11 mouse cellular contexts compared by ENCODE assay signal in the genomic region with DNA sequence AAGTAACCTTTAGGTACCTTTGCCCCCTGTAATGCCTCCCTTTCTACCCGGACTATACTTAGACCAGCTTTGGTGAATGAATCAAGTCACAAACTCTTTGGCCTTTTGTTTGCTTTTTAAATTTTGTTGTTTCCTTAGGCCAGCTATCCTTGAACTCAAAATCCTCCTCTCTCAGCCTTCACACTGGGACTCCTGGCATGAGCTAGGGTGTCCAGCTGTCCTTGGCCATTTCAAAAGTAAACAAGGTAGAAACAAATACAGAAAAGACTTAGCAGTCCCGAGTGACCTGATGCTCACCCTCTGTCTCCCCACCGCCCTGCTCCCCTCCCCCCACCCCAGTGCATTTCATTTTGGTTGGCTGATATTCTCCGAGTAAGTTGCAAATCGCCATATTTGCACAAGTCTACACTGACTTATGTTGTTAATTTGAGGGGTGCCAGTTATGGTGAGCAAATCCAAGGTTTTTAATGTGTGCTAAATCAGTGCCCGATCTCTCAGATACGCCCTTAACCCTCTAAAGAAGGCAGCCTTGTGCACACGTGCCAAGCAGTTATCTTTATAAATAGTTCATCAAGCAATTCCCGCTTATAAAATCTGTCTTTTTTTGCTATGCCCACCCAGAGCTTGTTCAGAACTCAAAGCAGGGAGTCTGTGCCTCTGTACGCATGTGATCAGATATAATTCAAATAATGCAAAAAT. TPM values are rescaled to one million over a fixed set of nuclear protein-coding genes. Genes with fewer than 3 reads are reported as not detected.
A peak's percentile ranks its signal among the peaks of the same experiment; 100 is the strongest.
DNase-seq lines count a peak whose midpoint lies in the region; ATAC-seq lines count a peak whose summit lies in the region.
"Had no signal": no experiment of that assay in that cellular context is flagged by ENCODE, and none has a peak within 500 bp of the region (broad histone marks: within the 10 kb centered on the region; RNA-seq: fewer than 3 reads in every experiment).

No protein-coding gene starts in this region.

- peak overlapping the region; percentile 51 for H3K4me2 ChIP-seq in embryonic facial prominence, embryonic 13.5 days
- peak overlapping the region; percentile 72 for H3K4me2 ChIP-seq in heart, embryonic 15.5 days
- peak overlapping the region; percentile 56 for H3K4me2 ChIP-seq in lung, embryonic 16.5 days (ENCODE audit: low read depth, low read length)

- WGBS in embryonic facial prominence, embryonic 13.5 days = 64% methylated on average over 10 of the region's 10 CpGs
- 76% methylated on average over 10 of the region's 10 CpGs for WGBS in embryonic facial prominence, embryonic 10.5 days
- WGBS in heart, embryonic 15.5 days = 59% methylated on average over 10 of the region's 10 CpGs
- WGBS in lung, embryonic 16.5 days = 33% methylated on average over 10 of the region's 10 CpGs

- intact Hi-C loops in heart, postnatal 25 days (cut with DNase I) = no loop called here

- H3K9ac ChIP-seq in embryonic facial prominence, embryonic 13.5 days = no peak overlapping the region
- H3K9ac ChIP-seq in heart, embryonic 15.5 days = no peak overlapping the region
- H3K9ac ChIP-seq in lung, embryonic 16.5 days (ENCODE audit: low read length) = peak overlapping the region; percentile 42

- no peak for ATAC-seq in embryonic facial prominence, embryonic 13.5 days (ENCODE audit: insufficient number of reproducible peaks, insufficient read depth, low FRiP score, low TSS enrichment, low read depth)
- ATAC-seq in heart, embryonic 15.5 days (replicated peaks; ENCODE audit: insufficient number of reproducible peaks, insufficient read depth, low FRiP score, low read depth) = no peak
- ATAC-seq in lung, embryonic 16.5 days (ENCODE audit: low read depth) = peak; percentile 11; the same call in 1 of the 2 replicates
- no peak for ATAC-seq in monocyte, adult 5-6 weeks (replicated peaks; ENCODE audit: insufficient number of reproducible peaks, low FRiP score, low TSS enrichment, poor library complexity, severe bottlenecking)

- no peak for DNase-seq in embryonic facial prominence, embryonic 10.5 days (ENCODE audit: low spot score)
- no peak for DNase-seq in heart, postnatal 25 days (ENCODE audit: low spot score)
- DNase-seq in lung, postnatal 10 days = no peak
- DNase-seq in naive thymus-derived CD4-positive, alpha-beta T cell, adult 2 months (ENCODE audit: low read depth) = peak; percentile 17
- DNase-seq: cerebellum, adult 11-12 months; kidney, adult 18-20 months had no signal

- H3K9me3 ChIP-seq in embryonic facial prominence, embryonic 13.5 days = no peaks in the 10 kb centered on the region
- H3K9me3 ChIP-seq in embryonic facial prominence, embryonic 10.5 days = no peaks in the 10 kb centered on the region
- no peaks in the 10 kb centered on the region for H3K9me3 ChIP-seq in heart, embryonic 15.5 days (replicated peaks)
- no peaks in the 10 kb centered on the region for H3K9me3 ChIP-seq in lung, embryonic 16.5 days (ENCODE audit: control insufficient read depth, low read length)
- H3K9me3 ChIP-seq: hindbrain, embryonic 10.5 days had no signal

- H3K4me1 ChIP-seq in embryonic facial prominence, embryonic 13.5 days = peaks cover 7% of the 10 kb centered on the region
- peaks cover 19% of the 10 kb centered on the region for H3K4me1 ChIP-seq in embryonic facial prominence, embryonic 10.5 days
- peaks cover 4% of the 10 kb centered on the region for H3K4me1 ChIP-seq in heart, embryonic 15.5 days (replicated peaks)
- H3K4me1 ChIP-seq in lung, embryonic 16.5 days (replicated peaks; ENCODE audit: control insufficient read depth, insufficient read depth, low read length) = peaks cover 12% of the 10 kb centered on the region

- H3K36me3 ChIP-seq in embryonic facial prominence, embryonic 13.5 days = no peaks in the 10 kb centered on the region
- H3K36me3 ChIP-seq in embryonic facial prominence, embryonic 10.5 days (replicated peaks) = no peaks in the 10 kb centered on the region
- no peaks in the 10 kb centered on the region for H3K36me3 ChIP-seq in heart, embryonic 15.5 days
- no peaks in the 10 kb centered on the region for H3K36me3 ChIP-seq in lung, embryonic 16.5 days (ENCODE audit: control insufficient read depth, insufficient read depth, low read length)
- H3K36me3 ChIP-seq: hindbrain, embryonic 10.5 days had no signal

- no peaks in the 10 kb centered on the region for H3K27me3 ChIP-seq in embryonic facial prominence, embryonic 13.5 days
- H3K27me3 ChIP-seq in embryonic facial prominence, embryonic 10.5 days (replicated peaks; ENCODE audit: low read depth, poor library complexity, severe bottlenecking) = no peaks in the 10 kb centered on the region
- no peaks in the 10 kb centered on the region for H3K27me3 ChIP-seq in heart, embryonic 15.5 days
- H3K27me3 ChIP-seq in lung, embryonic 16.5 days (ENCODE audit: control insufficient read depth, insufficient read depth, low read depth, low read length) = no peaks in the 10 kb centered on the region

- H3K4me3 ChIP-seq in embryonic facial prominence, embryonic 13.5 days = no peak overlapping the region
- no peak overlapping the region for H3K4me3 ChIP-seq in embryonic facial prominence, embryonic 10.5 days
- no peak overlapping the region for H3K4me3 ChIP-seq in heart, embryonic 15.5 days
- peak overlapping the region; percentile 36 for H3K4me3 ChIP-seq in lung, embryonic 16.5 days (ENCODE audit: low read length)
- H3K4me3 ChIP-seq: hindbrain, embryonic 10.5 days had no signal

- H3K27ac ChIP-seq in embryonic facial prominence, embryonic 13.5 days = no peak overlapping the region
- H3K27ac ChIP-seq in embryonic facial prominence, embryonic 10.5 days (replicated peaks) = no peak overlapping the region
- peak overlapping the region; percentile 67; the same call in 1 of the 2 replicates for H3K27ac ChIP-seq in heart, embryonic 15.5 days
- peak overlapping the region; percentile 91 for H3K27ac ChIP-seq in lung, embryonic 16.5 days (ENCODE audit: low read length)
- H3K27ac ChIP-seq: hindbrain, embryonic 10.5 days had no signal

RNA-seq across cellular contexts. Expression of gene Il12a, which starts 14.3 kb away (rescaled TPM):
- polyA plus RNA-seq in embryonic facial prominence, embryonic 13.5 days (2015; fragmentation: Nextera tagmentation; extraction: Ambion mirVana) = 0.22 TPM in 1 of 2 replicates, not detected in the other
- not detected in 2 replicates for polyA plus RNA-seq in embryonic facial prominence, embryonic 10.5 days (2016; fragmentation: Nextera tagmentation; extraction: Ambion mirVana)
- polyA plus RNA-seq in heart, embryonic 15.5 days (2015; fragmentation: Nextera tagmentation; extraction: Ambion mirVana) = 0.15 TPM in 1 of 2 replicates, not detected in the other
- under 1 TPM in 1 of 2 experiments, not detected in 1; 0.39 TPM for total RNA-seq in heart, postnatal 25 days (2021)
- 0.33 TPM in 2 replicates for polyA plus RNA-seq in lung, embryonic 16.5 days (2015; fragmentation: Nextera tagmentation; extraction: Ambion mirVana)
- total RNA-seq in monocyte, adult 5-6 weeks (2017) = 2.3 TPM in 1 of 3 replicates, not detected in the others

Comparison
In these comparisons a context has a peak if more than half of its experiments do, and no peak if none do; other contexts are left out.
1. H3K27ac ChIP-seq: peak in heart, embryonic 15.5 days (single experiment) and lung, embryonic 16.5 days (single experiment); none in embryonic facial prominence, embryonic 13.5 days (single experiment) and embryonic facial prominence, embryonic 10.5 days (single experiment).
2. Peak in every context shown above with its lines, with median percentiles within 50 percentile points of each other: H3K4me2 ChIP-seq.